Mouse (Mus musculus): ENCODE measurements at regions not wholly inside any gene's neighbourhood (a gene's known extent, or its start where the extent isn't known, plus 50 kb on each side); places are given as distances from the start of the nearest gene placed in this dataset.

DNA sequence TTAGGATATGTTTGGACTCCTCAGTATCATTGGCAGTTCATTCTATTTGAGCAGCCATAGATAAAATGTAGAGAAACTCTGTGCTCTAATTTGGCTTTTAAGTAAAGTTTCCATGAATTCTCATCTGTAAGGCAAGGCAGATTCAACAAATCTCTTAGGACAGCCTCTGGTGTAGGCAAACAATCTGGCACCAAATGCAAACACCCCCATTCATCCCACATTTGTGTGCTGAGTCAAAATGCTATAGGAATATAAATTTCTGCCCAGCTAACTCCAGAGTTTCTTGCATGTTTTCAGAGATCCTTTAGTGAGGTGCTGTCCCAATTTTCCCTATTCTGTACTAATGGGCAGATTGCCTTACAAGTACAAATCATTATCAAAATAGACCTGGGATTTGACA, 695.7 kb upstream of the Kif18a start:
- H3K4me3 ChIP-seq (ENCODE audit: insufficient read depth, low read length): no peak overlapping the region
- no peak overlapping the region for H3K27ac ChIP-seq (ENCODE audit: insufficient read depth, low read length)
- no peaks in the 10 kb centered on the region for H3K4me1 ChIP-seq (ENCODE audit: control insufficient read depth, insufficient read depth, low read length)
- TF ChIP-seq CTCF (IDR thresholded peaks at IDR 0.05; ENCODE audit: borderline replicate concordance, insufficient read depth, low read length): no peak
- TF ChIP-seq POLR2A (IDR thresholded peaks at IDR 0.05; ENCODE audit: low read depth, low read length): no peak

DNA sequence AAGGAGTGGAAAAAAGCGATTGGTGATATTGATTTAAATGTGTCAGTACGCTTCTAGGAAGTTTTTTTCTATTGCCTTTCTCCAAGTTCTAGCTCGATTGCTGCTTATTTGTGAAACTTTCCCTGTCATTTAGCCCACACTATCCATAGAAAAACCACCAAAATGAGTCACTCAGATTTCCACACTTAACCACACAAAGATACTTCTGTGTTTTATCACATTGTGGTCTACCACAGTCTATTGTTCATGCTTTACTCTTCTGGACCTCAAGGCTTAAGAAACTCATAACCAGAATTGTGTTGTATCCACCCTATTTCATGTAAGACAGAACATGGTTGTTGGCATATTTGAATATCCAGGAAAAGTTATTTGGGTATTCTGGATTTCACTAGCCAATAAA, 687.0 kb upstream of the Kif18a start:
- Histone ChIP-seq H3K4me3 (ENCODE audit: insufficient read depth, low read length) (no peak overlapping the region), H3K27ac (ENCODE audit: insufficient read depth, low read length) (peak overlapping the region; percentile 27; the same call in 1 of the 2 replicates), H3K4me1 (ENCODE audit: control insufficient read depth, insufficient read depth, low read length) (peaks cover 4% of the 10 kb centered on the region)
- no peak for TF ChIP-seq CTCF (IDR thresholded peaks at IDR 0.05; ENCODE audit: borderline replicate concordance, insufficient read depth, low read length)
- TF ChIP-seq POLR2A (IDR thresholded peaks at IDR 0.05; ENCODE audit: low read depth, low read length): no peak

GRCm38 (mm10) chr2:108600346-108600745, 680.2 kb upstream of the Kif18a start:
- Histone ChIP-seq H3K4me1 (ENCODE audit: control insufficient read depth, insufficient read depth, low read length) (no peaks in the 10 kb centered on the region), H3K27ac (ENCODE audit: insufficient read depth, low read length) (no peak overlapping the region), H3K4me3 (ENCODE audit: insufficient read depth, low read length) (no peak overlapping the region)
- TF ChIP-seq CTCF (IDR thresholded peaks at IDR 0.05; ENCODE audit: borderline replicate concordance, insufficient read depth, low read length) (no peak), POLR2A (IDR thresholded peaks at IDR 0.05; ENCODE audit: low read depth, low read length) (no peak)

GRCm38 (mm10) chr2:108619580-108619979, 661.0 kb upstream of the Kif18a start:
- TF ChIP-seq POLR2A (IDR thresholded peaks at IDR 0.05; ENCODE audit: low read depth, low read length) (no peak), CTCF (IDR thresholded peaks at IDR 0.05; ENCODE audit: borderline replicate concordance, insufficient read depth, low read length) (no peak)
- no peak overlapping the region for H3K4me3 ChIP-seq (ENCODE audit: insufficient read depth, low read length)
- H3K4me1 ChIP-seq (ENCODE audit: control insufficient read depth, insufficient read depth, low read length): peaks cover 4% of the 10 kb centered on the region; the same call in 1 of the 2 replicates
- no peak overlapping the region for H3K27ac ChIP-seq (ENCODE audit: insufficient read depth, low read length)

DNA sequence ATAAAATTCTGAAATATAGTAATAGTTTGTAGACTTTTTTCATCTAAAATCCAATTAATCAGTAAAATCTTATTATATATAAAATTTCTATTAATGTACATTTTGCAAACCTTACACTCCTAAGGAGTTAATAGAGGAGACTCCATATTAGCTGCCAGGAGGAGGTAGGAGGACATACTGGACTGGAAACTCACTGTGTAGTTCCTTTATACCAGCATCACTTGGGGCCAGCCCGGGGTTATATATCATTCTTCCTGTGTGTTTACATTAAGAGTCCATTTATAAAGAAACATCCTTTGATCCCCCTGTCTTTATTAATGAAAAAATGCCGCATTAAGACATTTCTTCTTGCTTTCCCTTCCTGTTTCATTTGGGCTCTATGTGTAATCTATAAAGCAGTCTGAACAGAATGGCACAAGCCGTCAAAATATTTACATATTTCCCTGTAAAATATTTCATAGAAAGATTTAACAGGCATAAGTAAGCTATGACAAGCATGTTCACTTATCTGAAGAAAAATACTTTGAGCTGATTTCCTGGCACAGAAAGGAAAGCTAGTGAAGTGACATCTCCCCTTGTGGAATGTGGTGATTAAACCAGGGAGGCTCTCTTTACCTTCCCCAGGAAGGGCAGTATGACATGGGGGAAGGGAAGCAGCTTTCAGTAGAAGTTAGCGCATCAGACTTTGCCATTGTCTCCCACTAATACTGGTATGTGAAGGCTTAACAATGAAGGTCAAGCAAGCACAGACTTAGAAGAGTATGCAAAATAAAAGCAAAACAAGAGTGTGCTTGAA, 658.0 kb upstream of the Kif18a start:
- TF ChIP-seq POLR2A (IDR thresholded peaks at IDR 0.05; ENCODE audit: low read depth, low read length) (no peak), CTCF (IDR thresholded peaks at IDR 0.05; ENCODE audit: borderline replicate concordance, insufficient read depth, low read length) (no peak)
- Histone ChIP-seq H3K4me3 (ENCODE audit: insufficient read depth, low read length) (no peak overlapping the region), H3K4me1 (ENCODE audit: control insufficient read depth, insufficient read depth, low read length) (peaks cover 3% of the 10 kb centered on the region; the same call in 1 of the 2 replicates), H3K27ac (ENCODE audit: insufficient read depth, low read length) (peak overlapping the region; percentile 85)

GRCm38 (mm10) chr2:108635644-108636043, 644.9 kb upstream of the Kif18a start:
- TF ChIP-seq CTCF (IDR thresholded peaks at IDR 0.05; ENCODE audit: borderline replicate concordance, insufficient read depth, low read length): no peak
- no peak for TF ChIP-seq POLR2A (IDR thresholded peaks at IDR 0.05; ENCODE audit: low read depth, low read length)
- no peak overlapping the region for H3K27ac ChIP-seq (ENCODE audit: insufficient read depth, low read length)
- no peak overlapping the region for H3K4me3 ChIP-seq (ENCODE audit: insufficient read depth, low read length)
- no peaks in the 10 kb centered on the region for H3K4me1 ChIP-seq (ENCODE audit: control insufficient read depth, insufficient read depth, low read length)

GRCm38 (mm10) chr2:108660697-108661388, 619.7 kb upstream of the Kif18a start:
- Histone ChIP-seq H3K4me3 (ENCODE audit: insufficient read depth, low read length) (no peak overlapping the region), H3K27ac (ENCODE audit: insufficient read depth, low read length) (peak overlapping the region; percentile 61), H3K4me1 (ENCODE audit: control insufficient read depth, insufficient read depth, low read length) (no peaks in the 10 kb centered on the region)
- TF ChIP-seq POLR2A (IDR thresholded peaks at IDR 0.05; ENCODE audit: low read depth, low read length) (no peak), CTCF (IDR thresholded peaks at IDR 0.05; ENCODE audit: borderline replicate concordance, insufficient read depth, low read length) (no peak)

GRCm38 (mm10) chr2:108677777-108678380, 602.7 kb upstream of the Kif18a start:
- H3K27ac ChIP-seq (ENCODE audit: insufficient read depth, low read length): no peak overlapping the region
- no peak for TF ChIP-seq POLR2A (IDR thresholded peaks at IDR 0.05; ENCODE audit: low read depth, low read length)
- TF ChIP-seq CTCF (IDR thresholded peaks at IDR 0.05; ENCODE audit: borderline replicate concordance, insufficient read depth, low read length): no peak
- H3K4me1 ChIP-seq (ENCODE audit: control insufficient read depth, insufficient read depth, low read length): no peaks in the 10 kb centered on the region
- H3K4me3 ChIP-seq (ENCODE audit: insufficient read depth, low read length): no peak overlapping the region

GRCm38 (mm10) chr2:108681574-108681973, 599.0 kb upstream of the Kif18a start:
- Histone ChIP-seq H3K27ac (ENCODE audit: insufficient read depth, low read length) (no peak overlapping the region), H3K4me1 (ENCODE audit: control insufficient read depth, insufficient read depth, low read length) (peaks cover 4% of the 10 kb centered on the region), H3K4me3 (ENCODE audit: insufficient read depth, low read length) (no peak overlapping the region)
- TF ChIP-seq CTCF (IDR thresholded peaks at IDR 0.05; ENCODE audit: borderline replicate concordance, insufficient read depth, low read length) (no peak), POLR2A (IDR thresholded peaks at IDR 0.05; ENCODE audit: low read depth, low read length) (no peak)

Data from embryonic fibroblast, embryonic 13.5 days (primary cell).